Mouse (Mus musculus): Measurements from ENCODE around the gene 6330409D20Rik. TPM values are rescaled to one million over a fixed set of nuclear protein-coding genes. Genes with fewer than 3 reads are reported as not detected.

Gene 6330409D20Rik
- total RNA-seq, 2 experiments from 2014 or later: not detected

- no peak for DNase-seq
- no peak for TF ChIP-seq CTCF (IDR thresholded peaks at IDR 0.05)
- H3K4me3 ChIP-seq: peak overlapping the region; percentile 91
- peak overlapping the region; percentile 96 for H3K27ac ChIP-seq
- intact Hi-C loops (cut with DNase I): loop anchor here (1.0 kb wide), 2 partner anchors 43 to 143 kb away; partner anchors contain the start of gene Tor2a
These were observed 26.5 kb downstream of the 6330409D20Rik start for GRCm38 (mm10) chr2:32714117-32714986.

- DNase-seq: peak; percentile 95
- Histone ChIP-seq H3K4me3 (peak within 1 kb of the TSS; percentile 91), H3K27ac (peak within 1 kb of the TSS; percentile 96)
- intact Hi-C loops (cut with DNase I): loop anchor here (2.0 kb wide), 1 partner anchor 18 kb away; no protein-coding TSS in a partner anchor
- no peak; the same call in none of the 2 replicates for TF ChIP-seq CTCF (IDR thresholded peaks at IDR 0.05)
These were observed 27.6 kb downstream of the 6330409D20Rik start, which contains the start of gene Cdk9 for GRCm38 (mm10) chr2:32712934-32713817. TSS of gene Cdk9 (minus strand) at chr2:32713076.

- DNase-seq: peak; percentile 97
- intact Hi-C loops (cut with DNase I): loop anchor here (2.0 kb wide), 1 partner anchor 18 kb away; no protein-coding TSS in a partner anchor
- Histone ChIP-seq H3K27ac (peak overlapping the region; percentile 96), H3K4me3 (peak overlapping the region; percentile 91)
- no peak for TF ChIP-seq CTCF (IDR thresholded peaks at IDR 0.05)
These were observed 28.3 kb downstream of the 6330409D20Rik start for GRCm38 (mm10) chr2:32712586-32712933.

- intact Hi-C loops (cut with DNase I): loop anchor here (2.0 kb wide), 1 partner anchor 17 kb away; no protein-coding TSS in a partner anchor
- Histone ChIP-seq H3K4me3 (peak overlapping the region; percentile 91), H3K27ac (peak overlapping the region; percentile 96)
- TF ChIP-seq CTCF (IDR thresholded peaks at IDR 0.05): no peak
- DNase-seq: peak; percentile 79
These were observed 28.7 kb downstream of the 6330409D20Rik start for GRCm38 (mm10) chr2:32712108-32712551.

GRCm38 (mm10) chr2:32711301-32712056 is 29.3 kb downstream of the 6330409D20Rik start:
- intact Hi-C loops (cut with DNase I): loop anchor here (2.0 kb wide), 1 partner anchor 17 kb away; no protein-coding TSS in a partner anchor
- no peak for DNase-seq
- TF ChIP-seq CTCF (IDR thresholded peaks at IDR 0.05): 0 out of 2 replicates have a peak, but pooled peaks have one; percentile 7
- Histone ChIP-seq H3K4me3 (peak overlapping the region; percentile 91), H3K27ac (peak overlapping the region; percentile 96)

- no peak for TF ChIP-seq CTCF (IDR thresholded peaks at IDR 0.05)
- Histone ChIP-seq H3K27ac (no peak overlapping the region), H3K4me3 (no peak overlapping the region)
- intact Hi-C loops (cut with DNase I): no loop called here
- DNase-seq: no peak
These were observed 30.4 kb downstream of the 6330409D20Rik start for GRCm38 (mm10) chr2:32710425-32710824.

GRCm38 (mm10) chr2:32709521-32710137 is 31.2 kb downstream of the 6330409D20Rik start:
- H3K27ac ChIP-seq: 0 out of 2 replicates have a peak overlapping the region, but pooled peaks have one; percentile 6
- TF ChIP-seq CTCF (IDR thresholded peaks at IDR 0.05): no peak
- H3K4me3 ChIP-seq: peak overlapping the region; percentile 7; the same call in 1 of the 2 replicates
- intact Hi-C loops (cut with DNase I): no loop called here
- no peak for DNase-seq

- Histone ChIP-seq H3K4me3 (no peak overlapping the region), H3K27ac (no peak overlapping the region)
- DNase-seq: peak; percentile 65
- intact Hi-C loops (cut with DNase I): no loop called here
- peak; percentile 94 for TF ChIP-seq CTCF (IDR thresholded peaks at IDR 0.05)
These were observed 32.2 kb downstream of the 6330409D20Rik start for GRCm38 (mm10) chr2:32708643-32709042.

GRCm38 (mm10) chr2:32706971-32707370 is 33.8 kb downstream of the 6330409D20Rik start:
- H3K27ac ChIP-seq: peak overlapping the region; percentile 48; the same call in 1 of the 2 replicates
- DNase-seq: peak; percentile 65
- intact Hi-C loops (cut with DNase I): no loop called here
- no peak overlapping the region for H3K4me3 ChIP-seq
- no peak for TF ChIP-seq CTCF (IDR thresholded peaks at IDR 0.05)

- TF ChIP-seq CTCF (IDR thresholded peaks at IDR 0.05): no peak
- DNase-seq: no peak
- intact Hi-C loops (cut with DNase I): no loop called here
- no peak overlapping the region for H3K4me3 ChIP-seq
- H3K27ac ChIP-seq: no peak overlapping the region
These were observed 35.8 kb downstream of the 6330409D20Rik start for GRCm38 (mm10) chr2:32705018-32705417.

- Histone ChIP-seq H3K27ac (no peak within 1 kb of the TSS), H3K4me3 (no peak within 1 kb of the TSS)
- intact Hi-C loops (cut with DNase I): no loop called here
- TF ChIP-seq CTCF (IDR thresholded peaks at IDR 0.05): no peak
- no peak for DNase-seq
These were observed 36.8 kb downstream of the 6330409D20Rik start, which contains the start of gene Fpgs for GRCm38 (mm10) chr2:32704021-32704421. TSS of gene Fpgs (minus strand) at chr2:32704145.

Data from gastrocnemius, adult 2 months (tissue).